Mouse (Mus musculus): Measurements from ENCODE around the gene Skp1a. TPM values are rescaled to one million over a fixed set of nuclear protein-coding genes. Genes with fewer than 3 reads are reported as not detected.
A peak's percentile ranks its signal among the peaks of the same experiment; 100 is the strongest.
"Not testable (repeated sequence)": the region's sequence is repeated elsewhere in the genome, so short reads cannot be mapped to it uniquely, and the experiment has no call there.

Skp1a gene
- polyA plus RNA-seq (2016; fragmentation: Nextera tagmentation; extraction: Ambion mirVana), result 906 and 908 TPM in 2 replicates

DNA sequence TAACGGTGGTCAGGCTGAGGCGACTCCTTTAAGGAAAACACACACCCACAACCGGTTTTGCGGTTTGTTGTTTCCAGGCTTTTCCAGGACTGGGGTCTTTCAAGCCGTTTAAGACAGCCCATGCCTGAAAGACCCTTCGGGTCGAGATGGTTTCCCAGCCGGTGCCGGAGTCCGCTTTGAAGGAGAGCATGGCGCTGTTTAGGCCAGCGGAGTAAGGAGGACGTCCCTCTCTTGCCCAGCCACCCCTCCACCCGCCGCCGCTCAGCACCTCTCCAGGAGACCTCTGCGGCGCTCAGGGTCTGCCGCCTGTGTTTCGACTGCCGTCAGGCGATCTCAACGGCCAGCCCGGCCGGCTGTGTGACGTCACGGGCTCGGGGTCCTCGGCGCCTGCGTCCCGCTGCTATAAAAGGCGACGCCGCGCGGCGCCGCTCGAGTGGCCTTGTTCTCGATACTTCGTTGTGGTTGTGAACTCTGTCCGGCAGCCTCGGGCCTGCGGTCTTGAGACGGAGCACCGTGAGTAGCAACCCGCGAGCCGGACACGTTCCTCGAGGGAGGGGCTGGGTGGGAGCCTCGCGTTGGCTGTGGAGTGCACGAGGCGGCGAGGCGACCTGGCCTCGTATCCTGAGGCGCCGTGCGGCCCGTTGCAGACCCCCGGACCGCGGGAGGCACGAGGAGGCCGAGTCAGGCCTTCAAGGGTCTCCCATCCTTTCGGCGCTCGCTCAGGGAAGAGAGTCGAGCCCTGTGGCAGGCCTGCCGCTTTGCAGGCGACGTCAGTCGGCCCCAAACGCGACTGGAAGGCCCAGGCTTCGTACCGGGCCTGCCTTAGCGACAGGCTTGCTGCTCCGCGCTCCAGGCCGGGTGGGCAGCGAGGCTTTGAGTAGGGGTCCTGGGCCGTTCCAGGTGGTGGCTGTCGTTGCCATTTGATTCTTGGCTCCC lies at the start of gene Skp1a:
Skp1a (plus strand) TSS at position 390 of the 936 bp plus-strand sequence.
- WGBS, result under 1% methylated on average over 87 of the region's 87 CpGs
- H3K27ac ChIP-seq, result peak within 1 kb of the TSS; percentile 99
- no peaks in the 10 kb centered on the region for H3K9me3 ChIP-seq
- peaks cover 22% of the 10 kb centered on the region for H3K4me1 ChIP-seq
- H3K36me3 ChIP-seq (replicated peaks), result peaks cover 25% of the 10 kb centered on the region
- peak within 1 kb of the TSS; percentile 99 for H3K4me3 ChIP-seq
- peak; percentile 93 for DNase-seq (ENCODE audit: extremely low spot score, low spot score)
- no peaks in the 10 kb centered on the region for H3K27me3 ChIP-seq (ENCODE audit: poor library complexity, severe bottlenecking)

DNA sequence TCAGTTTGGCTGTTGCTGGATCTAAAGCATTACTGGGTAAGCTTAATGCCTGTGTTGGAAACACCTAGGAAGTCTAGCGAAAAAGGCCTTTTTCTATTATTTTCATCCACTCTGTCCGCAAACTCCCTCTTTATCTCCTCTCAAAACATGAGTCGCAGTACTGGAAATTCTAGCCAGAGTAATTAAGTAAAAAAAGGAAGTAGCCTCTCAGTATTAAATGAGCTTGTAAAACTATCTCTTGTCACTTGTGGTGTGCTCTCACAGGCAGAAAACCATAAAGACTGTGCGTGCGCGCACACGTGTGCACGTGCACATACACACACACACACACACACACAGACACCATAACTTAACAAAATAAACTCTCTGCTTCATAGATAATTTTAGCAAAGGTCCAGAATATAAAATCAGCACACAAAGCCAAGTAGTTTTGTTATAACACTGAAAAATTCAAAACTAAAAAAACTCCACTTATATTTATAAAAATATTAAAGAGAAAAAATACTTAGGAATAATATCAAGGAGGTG lies 35.2 kb upstream of the Skp1a start:
- not testable (repeated sequence) for H3K36me3 ChIP-seq (replicated peaks); H3K9me3 ChIP-seq; H3K4me3 ChIP-seq; DNase-seq (ENCODE audit: extremely low spot score, low spot score); H3K27me3 ChIP-seq (ENCODE audit: poor library complexity, severe bottlenecking); H3K27ac ChIP-seq; H3K4me1 ChIP-seq
- WGBS, result 92% methylated on average over 8 of the region's 8 CpGs

DNA sequence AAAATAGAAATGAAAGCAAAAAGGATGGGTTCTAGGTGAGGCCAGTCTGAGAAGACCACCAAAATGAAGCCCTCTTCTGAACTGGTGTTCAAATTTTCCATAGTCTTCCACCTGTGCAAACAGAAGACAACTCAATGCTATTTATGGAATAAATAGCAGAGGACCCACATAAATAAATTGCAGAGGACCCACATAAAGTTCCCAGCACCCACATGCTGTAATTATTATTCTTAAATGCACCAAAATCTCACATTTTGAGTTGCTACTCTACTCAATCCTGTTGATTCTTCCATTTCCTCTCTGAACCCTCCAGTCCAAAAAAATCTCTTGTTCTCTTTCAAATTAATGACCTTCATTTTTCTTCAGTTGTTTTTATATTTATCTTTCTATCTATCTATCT lies 17.9 kb upstream of the Skp1a start, which contains the start of gene Olfr1371:
Olfr1371 (minus strand) TSS at position 101 of the 400 bp plus-strand sequence.
- Histone ChIP-seq H3K4me1 (no peaks in the 10 kb centered on the region), H3K4me3 (no peak within 1 kb of the TSS), H3K27ac (no peak within 1 kb of the TSS), H3K36me3 (replicated peaks) (no peaks in the 10 kb centered on the region), H3K9me3 (no peaks in the 10 kb centered on the region), H3K27me3 (ENCODE audit: poor library complexity, severe bottlenecking) (no peaks in the 10 kb centered on the region)
- DNase-seq (ENCODE audit: extremely low spot score, low spot score), result no peak

- H3K36me3 ChIP-seq (replicated peaks), result no peaks in the 10 kb centered on the region
- H3K27ac ChIP-seq, result 0 out of 2 replicates have a peak overlapping the region, but pooled peaks have one; percentile 20
- 0 out of 2 replicates have a peak overlapping the region, but pooled peaks have one; percentile 5 for H3K4me3 ChIP-seq
- H3K27me3 ChIP-seq (ENCODE audit: poor library complexity, severe bottlenecking), result peaks cover 9% of the 10 kb centered on the region; the same call in 1 of the 2 replicates
- no peaks in the 10 kb centered on the region for H3K9me3 ChIP-seq
- peak; percentile 69 for DNase-seq (ENCODE audit: extremely low spot score, low spot score)
- WGBS, result 6% methylated on average over 4 of the region's 4 CpGs
- H3K4me1 ChIP-seq, result peaks cover 6% of the 10 kb centered on the region
Observed at GRCm38 (mm10) chr11:52220282-52220681, 11.5 kb upstream of the Skp1a start.

DNA sequence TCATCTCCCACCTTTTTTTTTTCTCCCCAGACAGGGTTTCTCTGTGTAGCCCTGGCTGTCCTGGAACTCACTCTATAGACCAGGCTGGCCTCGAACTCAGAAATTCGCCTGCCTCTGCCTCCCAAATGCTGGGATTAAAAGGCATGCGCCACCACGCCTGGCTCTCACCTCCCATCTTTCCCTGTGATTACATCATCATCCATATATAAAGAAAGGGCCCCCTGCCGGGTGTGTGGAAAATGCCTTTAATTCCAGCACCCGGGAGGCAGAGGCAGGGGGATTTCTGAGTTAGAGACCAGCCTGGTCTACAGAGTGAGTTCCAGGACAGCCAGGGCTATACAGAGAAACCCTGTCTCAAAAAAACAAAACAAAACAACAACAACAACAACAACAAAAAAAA lies 9.9 kb upstream of the Skp1a start:
- not testable (repeated sequence) for H3K4me3 ChIP-seq; H3K36me3 ChIP-seq (replicated peaks); H3K27ac ChIP-seq; H3K27me3 ChIP-seq (ENCODE audit: poor library complexity, severe bottlenecking); H3K9me3 ChIP-seq; H3K4me1 ChIP-seq; DNase-seq (ENCODE audit: extremely low spot score, low spot score)
- WGBS, result 91% methylated on average over 6 of the region's 6 CpGs

- Histone ChIP-seq H3K36me3 (replicated peaks) (no peaks in the 10 kb centered on the region), H3K4me3 (no peak overlapping the region), H3K4me1 (peaks cover 6% of the 10 kb centered on the region), H3K27me3 (ENCODE audit: poor library complexity, severe bottlenecking) (peaks cover 9% of the 10 kb centered on the region; the same call in 1 of the 2 replicates), H3K9me3 (no peaks in the 10 kb centered on the region), H3K27ac (no peak overlapping the region)
- WGBS, result 73% methylated on average over 6 of the region's 6 CpGs
- no peak for DNase-seq (ENCODE audit: extremely low spot score, low spot score)
Observed at GRCm38 (mm10) chr11:52222891-52223290, 8.9 kb upstream of the Skp1a start.

DNA sequence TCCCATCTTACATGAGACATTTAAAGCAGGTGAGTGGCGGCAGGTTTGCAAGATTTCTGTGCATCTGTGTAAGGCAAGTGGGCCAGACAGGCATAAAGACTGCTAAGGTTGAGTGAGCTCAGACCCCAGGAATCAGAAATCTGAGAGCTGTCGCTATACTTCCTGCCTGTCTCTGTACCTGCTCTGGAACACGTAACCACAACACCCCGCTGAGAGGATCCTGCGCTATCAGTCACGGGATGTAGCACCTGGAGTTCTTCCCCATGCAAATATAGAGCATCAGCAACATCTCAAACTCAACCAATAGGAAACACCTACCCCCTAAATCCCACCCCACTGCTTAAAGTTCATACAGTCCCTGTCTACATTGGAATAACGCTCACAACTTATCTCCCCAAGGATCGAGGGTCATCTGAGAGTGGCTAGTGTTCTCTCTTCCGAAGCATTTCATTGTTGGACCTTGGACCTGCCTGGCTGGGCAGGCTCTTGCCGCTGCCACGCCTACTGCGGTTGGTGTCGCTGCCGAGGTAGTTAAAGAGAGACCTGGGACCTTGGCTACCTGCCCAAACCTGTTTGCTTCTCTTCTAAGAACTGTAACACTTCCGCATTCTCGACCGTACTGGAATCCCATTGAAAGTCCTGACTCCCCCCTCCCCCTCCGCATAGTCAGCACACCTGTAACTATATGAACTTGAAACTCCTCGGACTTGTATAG lies 7.7 kb upstream of the Skp1a start:
- peaks cover 9% of the 10 kb centered on the region; the same call in 1 of the 2 replicates for H3K27me3 ChIP-seq (ENCODE audit: poor library complexity, severe bottlenecking)
- no peaks in the 10 kb centered on the region for H3K9me3 ChIP-seq
- no peak overlapping the region for H3K27ac ChIP-seq
- no peaks in the 10 kb centered on the region for H3K36me3 ChIP-seq (replicated peaks)
- DNase-seq (ENCODE audit: extremely low spot score, low spot score), result no peak
- peaks cover 6% of the 10 kb centered on the region for H3K4me1 ChIP-seq
- no peak overlapping the region for H3K4me3 ChIP-seq
- WGBS, result 20% methylated on average over 19 of the region's 19 CpGs

DNA sequence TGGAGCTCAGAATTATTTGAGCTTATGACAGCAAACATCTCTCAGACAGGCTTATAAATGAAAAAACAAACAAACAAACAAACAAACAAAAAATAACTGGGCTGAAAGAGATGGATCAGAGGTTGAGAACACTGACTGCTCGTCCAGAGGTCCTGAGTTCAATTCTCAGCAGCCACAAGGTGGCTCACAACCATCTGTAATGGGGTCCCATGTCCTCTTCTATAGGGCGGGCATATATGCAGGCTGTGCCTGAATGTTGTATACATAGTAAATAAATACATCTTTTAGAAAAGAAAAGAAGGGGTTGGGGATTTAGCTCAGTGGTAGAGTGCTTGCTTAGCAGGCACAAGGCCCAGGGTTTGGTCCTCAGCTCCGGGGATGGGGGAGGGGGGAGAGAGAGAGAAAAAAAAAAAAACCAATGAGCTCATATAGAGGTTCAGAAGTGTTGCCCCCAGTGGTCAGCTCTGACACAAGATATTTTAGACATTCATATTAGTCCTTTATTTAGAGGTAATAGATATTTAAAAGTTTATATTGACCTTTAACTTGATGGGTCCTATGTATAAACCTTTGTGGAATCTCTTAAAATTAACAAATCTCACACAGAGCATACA lies 5.7 kb upstream of the Skp1a start:
- DNase-seq (ENCODE audit: extremely low spot score, low spot score), result no peak
- WGBS, result 60% methylated on average over 3 of the region's 3 CpGs
- Histone ChIP-seq H3K27ac (no peak overlapping the region), H3K27me3 (ENCODE audit: poor library complexity, severe bottlenecking) (peaks cover 9% of the 10 kb centered on the region; the same call in 1 of the 2 replicates), H3K4me3 (no peak overlapping the region), H3K36me3 (replicated peaks) (no peaks in the 10 kb centered on the region), H3K4me1 (peaks cover 11% of the 10 kb centered on the region), H3K9me3 (no peaks in the 10 kb centered on the region)

DNA sequence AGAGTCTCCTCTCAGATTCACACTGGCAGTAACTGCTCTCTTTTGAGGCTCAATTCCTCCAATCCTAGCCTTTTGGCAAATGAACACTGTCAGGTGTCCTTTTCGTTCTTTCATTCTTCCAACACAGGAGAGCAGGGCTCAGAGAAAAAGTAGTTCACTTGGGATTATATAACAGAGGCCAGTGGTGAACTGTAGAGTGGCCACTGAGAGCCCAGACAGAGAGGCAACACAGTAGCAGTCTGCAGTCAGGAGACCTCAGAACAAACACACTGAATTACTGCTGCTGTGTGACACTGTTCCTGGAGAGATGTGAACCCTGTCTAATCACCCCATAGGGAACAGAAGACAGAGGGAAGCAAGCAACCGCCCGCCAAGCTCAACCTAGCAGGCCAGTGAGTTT lies 4.7 kb upstream of the Skp1a start:
- WGBS, result 71% methylated on average over 3 of the region's 3 CpGs
- H3K9me3 ChIP-seq, result no peaks in the 10 kb centered on the region
- peaks cover 9% of the 10 kb centered on the region; the same call in 1 of the 2 replicates for H3K27me3 ChIP-seq (ENCODE audit: poor library complexity, severe bottlenecking)
- no peak overlapping the region for H3K4me3 ChIP-seq
- no peaks in the 10 kb centered on the region for H3K36me3 ChIP-seq (replicated peaks)
- H3K4me1 ChIP-seq, result peaks cover 13% of the 10 kb centered on the region
- no peak overlapping the region for H3K27ac ChIP-seq
- DNase-seq (ENCODE audit: extremely low spot score, low spot score), result no peak

DNA sequence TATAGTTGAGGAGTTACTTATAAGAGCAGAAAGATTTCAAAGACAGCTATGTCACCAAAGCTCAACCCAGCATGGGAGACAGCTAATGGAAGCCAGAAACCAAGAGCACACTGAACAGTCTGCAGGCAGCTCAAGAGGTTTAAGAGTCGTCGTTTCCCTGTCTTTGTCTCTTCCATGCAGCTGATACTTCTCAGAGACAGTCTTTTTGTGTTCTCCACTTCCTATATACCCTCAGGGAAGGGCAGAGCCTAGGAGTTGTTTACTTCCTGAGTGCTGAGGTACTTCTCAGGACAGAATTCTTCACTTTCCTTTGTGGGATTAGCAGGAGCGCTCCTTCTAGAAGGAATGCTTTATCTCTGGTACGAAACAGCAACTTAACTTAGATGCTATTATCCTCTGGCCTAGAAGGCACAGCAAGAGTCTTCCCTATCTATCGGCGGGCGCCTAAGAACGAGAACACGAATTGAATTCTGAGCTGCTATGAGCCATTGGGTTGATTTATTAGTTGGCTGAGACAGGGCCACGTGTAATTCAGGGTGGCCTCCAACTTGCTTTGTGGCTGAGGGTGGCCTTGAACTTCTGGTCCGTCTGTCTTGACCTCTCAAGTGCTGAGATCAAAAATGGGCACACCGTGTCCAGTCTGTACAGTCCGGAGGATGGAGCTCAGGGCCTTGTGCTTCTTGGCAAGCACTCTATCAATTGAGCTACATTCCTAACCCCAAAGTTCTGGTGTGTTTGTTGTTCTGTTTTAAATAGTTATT lies 4.1 kb upstream of the Skp1a start:
- no peak for DNase-seq (ENCODE audit: extremely low spot score, low spot score)
- Histone ChIP-seq H3K4me1 (peaks cover 13% of the 10 kb centered on the region), H3K27ac (no peak overlapping the region), H3K27me3 (ENCODE audit: poor library complexity, severe bottlenecking) (peaks cover 9% of the 10 kb centered on the region; the same call in 1 of the 2 replicates), H3K36me3 (replicated peaks) (no peaks in the 10 kb centered on the region), H3K9me3 (no peaks in the 10 kb centered on the region), H3K4me3 (no peak overlapping the region)
- WGBS, result 81% methylated on average over 13 of the region's 13 CpGs

GRCm38 (mm10) chr11:52228722-52229448 lies 2.9 kb upstream of the Skp1a start:
- Histone ChIP-seq H3K27ac (no peak overlapping the region), H3K9me3 (no peaks in the 10 kb centered on the region), H3K4me1 (peaks cover 24% of the 10 kb centered on the region), H3K4me3 (no peak overlapping the region), H3K36me3 (replicated peaks) (no peaks in the 10 kb centered on the region), H3K27me3 (ENCODE audit: poor library complexity, severe bottlenecking) (peaks cover 7% of the 10 kb centered on the region; the same call in 1 of the 2 replicates)
- no peak for DNase-seq (ENCODE audit: extremely low spot score, low spot score)
- WGBS, result 83% methylated on average over 7 of the region's 7 CpGs
